Mouse (Mus musculus): ENCODE measurements around the gene Themis3. TPM values are rescaled to one million over a fixed set of nuclear protein-coding genes. Genes with fewer than 3 reads are reported as not detected.

The Themis3 gene
- polyA plus RNA-seq, 1 experiment from 2014 or later = not detected

Other genes with a start within 250 kb of the Themis3 start
- 2.4 and 3.7 TPM in 2 replicates for gene Mtcl1, start 144.9 kb downstream of the Themis3 start, polyA plus RNA-seq (2016; fragmentation: Nextera tagmentation; extraction: Ambion mirVana)
- 41.4 and 46.3 TPM in 2 replicates for gene Rab12, start 74.9 kb downstream of the Themis3 start, polyA plus RNA-seq (2016; fragmentation: Nextera tagmentation; extraction: Ambion mirVana)

Measured in heart, embryonic 10.5 days (tissue).